Mouse (Mus musculus) lung, embryonic 15.5 days (tissue): ENCODE measurements around the gene Mgmt. TPM values are rescaled to one million over a fixed set of nuclear protein-coding genes. Genes with fewer than 3 reads are reported as not detected.

Experiments used
- ATAC-seq: fragments of 200-750 bp; cut with Nextera tagmentation; 2 replicates; pipeline ENCODE4 v1.8.0; 2017; ENCODE audit warnings: moderate number of reproducible peaks, borderline replicate concordance; ENCODE audit not compliant: low FRiP score, low TSS enrichment; ENCODE audit errors: extremely low read depth
- H3K27ac ChIP-seq: fragments of 300-500 bp; sonication (generic); 2 replicates; pipeline ENCODE4 v1.5.1; 2015; ENCODE audit warnings: moderate library complexity, mild to moderate bottlenecking, inconsistent platforms
- H3K27me3 ChIP-seq: fragments of 300-500 bp; sonication (generic); 2 replicates; pipeline ENCODE4 v1.6.1; 2015; ENCODE audit warnings: inconsistent platforms
- H3K36me3 ChIP-seq: fragments of 300-500 bp; sonication (generic); 2 replicates; pipeline ENCODE4 v1.6.1; 2015; ENCODE audit warnings: inconsistent platforms
- H3K4me1 ChIP-seq: fragments of 300-500 bp; sonication (generic); 2 replicates; pipeline ENCODE4 v1.6.1; 2015; ENCODE audit warnings: inconsistent platforms
- H3K4me2 ChIP-seq: fragments of 300-500 bp; sonication (generic); 2 replicates; pipeline ENCODE4 v1.6.1; 2015; ENCODE audit warnings: inconsistent platforms, mild to moderate bottlenecking, moderate library complexity
- H3K4me3 ChIP-seq: fragments of 300-500 bp; sonication (generic); 2 replicates; pipeline ENCODE4 v1.5.1; 2015; ENCODE audit warnings: mild to moderate bottlenecking, inconsistent platforms
- H3K9ac ChIP-seq: fragments of 300-500 bp; sonication (generic); 2 replicates; pipeline ENCODE4 v1.6.1; 2015; ENCODE audit warnings: inconsistent platforms
- H3K9me3 ChIP-seq: fragments of 300-500 bp; sonication (generic); 2 replicates; pipeline ENCODE4 v1.6.1; 2016; ENCODE audit warnings: inconsistent platforms
- WGBS: fragments of 180-500 bp; shearing (Covaris S2); methylation state at CpG from one replicate; pipeline ENCODE4 v1.1.7; 2015; 5-methylcytosine and 5-hydroxymethylcytosine counted together
- polyA plus RNA-seq: library from polyadenylated mRNA; unstranded; fragments of >200 nt; fragmentation: Nextera tagmentation; extraction: Ambion mirVana; gene quantifications from 2 replicates; pipeline ENCODE4 v1.2.1, GENCODE M21; 2015

Mgmt gene
- polyA plus RNA-seq, 1 experiment from 2014 or later, result 5.5 TPM

DNA sequence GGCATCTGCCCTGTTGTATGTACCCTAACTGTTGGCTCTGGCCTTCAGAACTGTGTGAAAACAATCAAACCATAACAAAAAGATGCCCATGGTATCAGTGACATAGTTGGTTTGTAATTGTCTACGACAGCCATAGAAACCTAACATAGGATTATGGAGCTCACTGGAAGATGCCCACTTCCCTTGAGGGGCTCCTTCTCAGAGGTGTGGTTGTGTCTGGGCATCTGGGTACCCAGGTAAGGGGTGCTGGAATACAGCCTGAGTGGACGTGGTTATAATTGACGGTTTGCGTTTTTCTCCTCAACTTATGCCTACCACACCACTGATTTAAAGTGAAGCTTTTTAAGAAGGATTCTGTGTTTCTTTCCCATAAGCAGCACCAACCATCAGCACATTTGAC, 28.5 kb upstream of the Mgmt start:
- no peak overlapping the region for H3K4me3 ChIP-seq
- ATAC-seq, result no peak
- 91% methylated on average over 4 of the region's 4 CpGs for WGBS

DNA sequence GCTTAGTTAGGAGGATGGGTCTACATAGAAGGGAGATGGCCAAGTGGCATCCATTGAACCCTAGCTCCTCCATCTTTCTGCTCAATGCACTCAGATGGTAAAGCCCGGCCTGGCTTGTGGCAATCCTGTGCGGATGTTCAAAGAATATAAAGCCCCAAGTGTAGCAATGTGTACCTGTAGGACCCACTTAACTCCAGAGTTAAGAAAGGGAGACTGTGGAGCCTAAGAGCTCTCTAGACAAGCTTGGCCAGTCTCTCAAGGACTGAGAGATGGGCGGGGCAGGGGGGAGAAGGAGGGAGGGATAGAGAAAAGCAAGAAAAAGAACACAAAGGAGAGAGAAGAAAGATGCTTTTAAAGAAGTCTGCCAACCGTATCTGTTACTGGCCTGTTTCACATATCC, 27.9 kb upstream of the Mgmt start:
- H3K9me3 ChIP-seq, result no peaks in the 10 kb centered on the region
- H3K9ac ChIP-seq, result no peak overlapping the region
- WGBS, result 48% methylated on average over 4 of the region's 4 CpGs
- peaks cover 4% of the 10 kb centered on the region for H3K27me3 ChIP-seq
- no peak overlapping the region for H3K4me3 ChIP-seq
- peak overlapping the region; percentile 27; the same call in 1 of the 2 replicates for H3K27ac ChIP-seq
- H3K4me1 ChIP-seq, result peaks cover 24% of the 10 kb centered on the region
- H3K36me3 ChIP-seq, result no peaks in the 10 kb centered on the region
- H3K4me2 ChIP-seq, result no peak overlapping the region
- ATAC-seq, result peak; percentile 64

More for the DNA sequence above, 28.5 kb upstream of the Mgmt start:
- H3K36me3 ChIP-seq, result no peaks in the 10 kb centered on the region
- H3K9ac ChIP-seq, result no peak overlapping the region
- no peaks in the 10 kb centered on the region; the same call in 1 of the 2 replicates for H3K27me3 ChIP-seq
- H3K27ac ChIP-seq, result peak overlapping the region; percentile 70
- H3K4me1 ChIP-seq, result peaks cover 24% of the 10 kb centered on the region
- no peaks in the 10 kb centered on the region for H3K9me3 ChIP-seq
- no peak overlapping the region for H3K4me2 ChIP-seq

DNA sequence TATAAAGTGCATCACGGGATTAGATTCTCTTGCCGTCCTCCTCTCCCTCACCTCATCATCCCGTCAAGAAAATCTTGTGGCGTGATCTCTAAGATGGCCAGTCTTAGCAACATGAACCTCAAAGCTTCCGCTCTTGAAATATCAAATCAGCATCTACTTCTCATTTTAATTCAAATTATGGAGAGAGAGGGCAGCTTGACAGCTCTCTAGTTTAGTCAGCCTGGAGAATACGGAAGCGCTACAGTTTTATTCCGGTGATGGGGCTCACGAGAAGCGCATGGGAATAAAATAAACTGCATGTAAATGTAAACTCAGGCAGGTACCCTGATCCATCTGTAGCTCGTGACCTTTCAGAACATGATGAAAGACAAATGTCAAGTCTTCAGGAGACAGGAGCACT, 22.9 kb upstream of the Mgmt start:
- no peak for ATAC-seq
- no peak overlapping the region for H3K27ac ChIP-seq
- 0 out of 2 replicates have a peak, but pooled peaks cover 5% of the 10 kb centered on the region for H3K4me1 ChIP-seq
- WGBS, result 55% methylated on average over 11 of the region's 11 CpGs
- peaks cover 13% of the 10 kb centered on the region for H3K27me3 ChIP-seq
- H3K9me3 ChIP-seq, result no peaks in the 10 kb centered on the region
- no peaks in the 10 kb centered on the region for H3K36me3 ChIP-seq
- no peak overlapping the region for H3K9ac ChIP-seq
- H3K4me2 ChIP-seq, result no peak overlapping the region
- no peak overlapping the region for H3K4me3 ChIP-seq

DNA sequence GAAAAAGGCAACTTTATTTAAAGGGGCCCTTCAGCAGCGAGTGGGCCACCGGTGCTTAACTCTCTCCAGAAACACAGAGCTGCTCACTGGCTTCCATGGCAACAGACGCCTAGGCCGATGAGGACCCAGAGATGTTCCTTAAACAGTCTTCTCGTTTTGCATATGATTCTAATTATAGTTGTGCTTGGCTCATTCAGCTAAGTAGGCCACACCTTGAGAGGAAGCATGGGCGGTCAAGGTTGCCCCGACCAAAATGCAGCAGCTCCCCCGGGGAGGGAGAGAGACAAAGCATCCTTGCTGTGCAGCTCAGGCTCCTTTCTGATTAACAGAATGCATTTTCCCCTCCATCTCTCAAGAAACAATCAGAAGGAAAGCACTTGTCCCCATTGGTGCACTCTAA, 22.4 kb upstream of the Mgmt start:
- no peaks in the 10 kb centered on the region for H3K9me3 ChIP-seq
- H3K4me1 ChIP-seq, result 0 out of 2 replicates have a peak, but pooled peaks cover 5% of the 10 kb centered on the region
- no peak overlapping the region for H3K9ac ChIP-seq
- H3K27ac ChIP-seq, result no peak overlapping the region
- WGBS, result 24% methylated on average over 8 of the region's 8 CpGs
- no peak overlapping the region for H3K4me2 ChIP-seq
- no peak for ATAC-seq
- no peaks in the 10 kb centered on the region for H3K36me3 ChIP-seq
- peaks cover 13% of the 10 kb centered on the region for H3K27me3 ChIP-seq
- H3K4me3 ChIP-seq, result no peak overlapping the region

DNA sequence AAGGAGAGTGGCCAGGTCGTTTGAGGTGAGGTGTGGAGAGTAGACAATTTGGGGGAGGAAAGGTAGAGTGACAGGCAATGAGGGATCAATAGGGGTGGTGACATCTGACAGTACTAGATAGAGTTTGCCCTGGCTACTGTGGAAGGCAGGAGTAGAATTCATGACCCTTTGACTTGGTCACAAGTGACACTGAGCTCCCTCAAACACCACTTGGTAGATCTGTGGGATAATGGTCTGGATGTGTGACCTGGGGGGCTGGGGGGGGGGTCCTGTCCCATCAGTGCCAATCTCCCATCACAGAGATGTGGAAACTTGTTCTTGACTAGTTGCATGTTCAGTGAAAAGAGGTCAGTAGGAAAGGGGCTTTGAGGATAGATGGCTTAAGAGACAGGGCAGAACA, 20.0 kb upstream of the Mgmt start:
- Histone ChIP-seq H3K27ac (no peak overlapping the region), H3K27me3 (peaks cover 13% of the 10 kb centered on the region), H3K4me1 (peaks cover 8% of the 10 kb centered on the region; the same call in 1 of the 2 replicates), H3K4me3 (no peak overlapping the region), H3K36me3 (no peaks in the 10 kb centered on the region), H3K9me3 (no peaks in the 10 kb centered on the region), H3K9ac (no peak overlapping the region), H3K4me2 (no peak overlapping the region)
- 9% methylated on average over 1 of the region's 1 CpGs for WGBS
- ATAC-seq, result no peak

DNA sequence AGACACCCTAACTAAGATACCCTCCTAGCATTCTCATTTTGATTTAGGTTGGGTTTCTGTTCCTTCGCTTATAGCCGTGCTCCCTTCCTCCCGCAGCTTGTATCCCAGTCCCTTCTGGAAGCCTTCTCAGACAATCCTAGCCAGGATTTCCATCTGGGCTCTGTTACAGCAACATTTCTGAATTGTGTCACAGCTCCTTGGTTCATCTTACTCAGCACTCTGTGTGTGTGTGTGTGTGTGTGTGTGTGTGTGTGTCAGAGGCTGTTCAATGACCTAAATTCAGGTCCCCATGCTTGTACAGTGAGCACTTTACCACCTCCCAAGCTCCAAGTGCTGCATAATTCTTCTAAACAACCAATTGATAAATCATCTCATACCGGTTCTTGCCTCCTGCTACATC, 14.0 kb upstream of the Mgmt start:
- 71% methylated on average over 4 of the region's 4 CpGs for WGBS
- Histone ChIP-seq H3K4me2 (no peak overlapping the region), H3K9ac (no peak overlapping the region), H3K27ac (no peak overlapping the region), H3K27me3 (no peaks in the 10 kb centered on the region), H3K9me3 (no peaks in the 10 kb centered on the region), H3K4me1 (peaks cover 3% of the 10 kb centered on the region; the same call in 1 of the 2 replicates), H3K36me3 (no peaks in the 10 kb centered on the region), H3K4me3 (no peak overlapping the region)
- ATAC-seq, result no peak

DNA sequence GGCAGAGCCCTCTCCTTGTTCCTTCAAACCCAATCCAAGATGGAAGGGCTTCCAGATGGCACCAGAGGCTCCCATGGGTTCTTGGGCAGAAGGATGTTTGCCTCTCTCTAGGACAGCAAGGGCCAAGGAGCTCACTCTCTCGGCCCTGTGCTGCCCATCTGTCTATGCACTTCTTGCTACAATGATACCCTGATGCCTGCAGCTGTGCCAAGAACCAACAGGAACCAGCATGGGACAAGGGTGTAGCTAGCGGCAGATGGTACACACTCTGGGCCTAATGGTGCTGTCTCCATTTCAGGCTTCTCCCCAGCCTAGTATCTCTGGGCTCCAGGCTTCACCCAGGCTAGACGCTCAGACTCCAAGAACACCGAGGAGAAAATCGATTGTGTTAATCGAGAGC, 6.3 kb upstream of the Mgmt start:
- Histone ChIP-seq H3K4me3 (no peak overlapping the region), H3K27ac (no peak overlapping the region), H3K27me3 (no peaks in the 10 kb centered on the region), H3K9me3 (no peaks in the 10 kb centered on the region), H3K9ac (no peak overlapping the region), H3K36me3 (no peaks in the 10 kb centered on the region), H3K4me2 (no peak overlapping the region), H3K4me1 (0 out of 2 replicates have a peak, but pooled peaks cover 5% of the 10 kb centered on the region)
- no peak for ATAC-seq
- 76% methylated on average over 6 of the region's 6 CpGs for WGBS

DNA sequence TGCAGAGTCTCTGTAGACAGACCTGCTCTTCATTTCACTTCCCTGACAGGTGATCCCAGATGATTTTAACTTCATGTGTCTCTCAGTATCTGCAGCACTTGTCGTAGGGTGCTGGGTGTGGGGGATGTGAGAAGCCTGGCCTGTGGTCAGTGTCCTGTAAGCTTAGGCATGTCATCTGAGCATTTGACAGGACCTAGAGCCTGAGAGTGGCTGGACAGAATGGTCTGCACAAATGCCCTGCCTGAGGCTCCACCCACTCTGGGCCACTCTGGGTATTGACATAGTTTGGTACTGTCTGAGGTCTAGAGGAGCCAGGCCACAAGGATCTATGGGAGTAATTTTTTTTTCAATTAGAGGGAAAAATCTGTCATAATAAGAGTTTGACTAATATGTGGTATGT, 942 bp downstream of the Mgmt start:
- Histone ChIP-seq H3K4me3 (no peak overlapping the region), H3K36me3 (no peaks in the 10 kb centered on the region), H3K4me2 (0 out of 2 replicates have a peak overlapping the region, but pooled peaks have one; percentile 66), H3K27me3 (no peaks in the 10 kb centered on the region), H3K9ac (no peak overlapping the region), H3K27ac (no peak overlapping the region), H3K4me1 (peaks cover 18% of the 10 kb centered on the region), H3K9me3 (no peaks in the 10 kb centered on the region)
- ATAC-seq, result no peak
- WGBS, result 91% methylated on average over 1 of the region's 1 CpGs

DNA sequence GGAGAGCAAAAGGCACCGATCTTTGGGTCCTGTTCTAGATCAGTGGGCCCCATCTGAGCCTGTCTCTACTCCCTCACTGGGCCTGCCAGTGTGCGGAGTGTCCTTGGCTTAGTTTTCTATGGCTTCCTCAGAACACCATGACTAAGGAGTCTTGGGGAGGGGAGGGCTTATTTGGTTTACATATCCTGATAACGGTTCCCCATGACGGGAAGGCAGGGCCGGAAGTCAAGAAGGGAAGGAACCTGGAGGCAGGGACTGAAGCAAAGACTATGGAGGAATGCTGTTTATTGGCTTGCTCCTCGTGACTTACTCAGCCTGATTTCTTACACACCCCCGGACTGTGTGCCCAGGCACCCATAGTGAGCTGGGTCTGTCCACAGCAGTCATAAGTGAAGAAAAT, 1.4 kb downstream of the Mgmt start:
- H3K9me3 ChIP-seq, result no peaks in the 10 kb centered on the region
- no peak overlapping the region for H3K9ac ChIP-seq
- H3K36me3 ChIP-seq, result no peaks in the 10 kb centered on the region
- H3K4me2 ChIP-seq, result no peak overlapping the region
- peaks cover 18% of the 10 kb centered on the region for H3K4me1 ChIP-seq
- H3K27ac ChIP-seq, result no peak overlapping the region
- no peak for ATAC-seq
- no peaks in the 10 kb centered on the region for H3K27me3 ChIP-seq
- WGBS, result 73% methylated on average over 7 of the region's 7 CpGs
- no peak overlapping the region for H3K4me3 ChIP-seq

DNA sequence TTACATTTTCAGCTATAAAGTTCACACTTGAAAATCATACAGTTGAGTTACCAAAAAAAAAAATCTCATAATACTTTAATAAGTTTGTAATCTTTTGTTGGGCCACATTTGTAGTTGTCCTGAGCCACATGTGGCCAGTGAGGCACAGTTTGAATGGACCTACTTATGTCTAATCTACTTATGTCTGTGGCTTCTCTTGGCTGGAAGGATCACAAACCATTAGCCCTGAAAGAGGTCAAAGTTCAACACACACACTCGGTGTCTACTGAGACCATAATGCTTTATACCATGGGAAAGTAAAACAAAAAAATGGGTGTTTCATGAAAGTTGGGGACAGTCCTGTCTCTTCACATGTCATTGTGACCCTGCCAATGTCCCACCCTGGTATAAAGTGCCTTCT, 3.1 kb downstream of the Mgmt start:
- Histone ChIP-seq H3K4me2 (no peak overlapping the region), H3K9me3 (no peaks in the 10 kb centered on the region), H3K9ac (no peak overlapping the region), H3K27ac (no peak overlapping the region), H3K27me3 (no peaks in the 10 kb centered on the region), H3K4me3 (no peak overlapping the region), H3K4me1 (peaks cover 18% of the 10 kb centered on the region), H3K36me3 (no peaks in the 10 kb centered on the region)
- no peak for ATAC-seq
- 29% methylated on average over 1 of the region's 1 CpGs for WGBS

DNA sequence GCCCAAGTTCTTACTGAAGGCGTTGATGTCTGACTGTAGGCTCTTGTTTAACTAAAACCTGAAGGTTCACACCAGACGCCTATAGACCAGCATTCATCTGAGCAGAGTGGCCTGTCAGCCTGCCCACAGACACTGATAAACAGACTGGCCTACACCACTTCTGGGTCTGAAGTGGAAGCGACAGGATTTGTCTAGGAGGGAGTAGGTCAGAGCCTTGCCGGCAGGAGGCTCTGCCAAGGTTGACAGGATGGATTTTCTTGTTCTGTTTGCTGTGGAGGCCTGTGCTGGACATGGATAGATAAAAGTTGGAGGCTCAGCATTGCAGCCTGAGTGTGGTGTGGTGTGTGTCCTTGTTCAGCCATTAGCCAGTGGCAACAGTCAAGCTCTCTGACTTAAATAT, 3.6 kb downstream of the Mgmt start:
- H3K4me1 ChIP-seq, result peaks cover 18% of the 10 kb centered on the region
- no peak overlapping the region for H3K9ac ChIP-seq
- WGBS, result 32% methylated on average over 4 of the region's 4 CpGs
- H3K4me3 ChIP-seq, result no peak overlapping the region
- H3K27me3 ChIP-seq, result no peaks in the 10 kb centered on the region
- H3K9me3 ChIP-seq, result no peaks in the 10 kb centered on the region
- ATAC-seq, result no peak
- H3K36me3 ChIP-seq, result no peaks in the 10 kb centered on the region
- H3K27ac ChIP-seq, result no peak overlapping the region
- no peak overlapping the region for H3K4me2 ChIP-seq

DNA sequence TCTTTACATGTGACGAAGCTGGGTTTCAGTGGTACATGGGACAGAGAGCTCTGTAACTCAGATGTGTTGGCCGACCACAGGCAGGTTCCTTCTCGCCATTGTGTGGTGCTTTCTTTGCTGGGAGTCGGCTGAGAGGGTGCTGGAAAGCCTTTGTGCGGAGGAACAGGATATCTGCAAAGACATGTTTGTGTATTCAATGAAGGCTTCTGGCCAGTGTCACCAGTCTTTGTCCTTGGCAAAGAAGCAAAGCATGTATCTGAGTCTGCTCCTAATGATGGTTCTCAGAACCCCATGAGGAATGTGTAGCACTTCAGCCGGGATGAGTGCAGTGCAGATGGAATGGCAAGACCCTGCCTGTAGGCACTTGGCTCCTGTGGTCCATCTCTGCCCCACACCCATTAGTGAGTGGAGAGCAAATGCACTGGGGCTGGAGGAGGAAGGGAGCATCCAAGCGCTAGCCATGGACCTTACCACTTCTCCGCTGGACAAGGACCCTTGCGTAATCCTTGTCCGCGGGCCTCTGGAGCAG, 14.3 kb downstream of the Mgmt start:
- ATAC-seq, result no peak
- Histone ChIP-seq H3K9me3 (no peaks in the 10 kb centered on the region), H3K9ac (no peak overlapping the region), H3K4me3 (no peak overlapping the region), H3K4me1 (no peaks in the 10 kb centered on the region), H3K36me3 (no peaks in the 10 kb centered on the region), H3K4me2 (no peak overlapping the region), H3K27me3 (no peaks in the 10 kb centered on the region), H3K27ac (no peak overlapping the region)
- WGBS, result 88% methylated on average over 11 of the region's 11 CpGs

DNA sequence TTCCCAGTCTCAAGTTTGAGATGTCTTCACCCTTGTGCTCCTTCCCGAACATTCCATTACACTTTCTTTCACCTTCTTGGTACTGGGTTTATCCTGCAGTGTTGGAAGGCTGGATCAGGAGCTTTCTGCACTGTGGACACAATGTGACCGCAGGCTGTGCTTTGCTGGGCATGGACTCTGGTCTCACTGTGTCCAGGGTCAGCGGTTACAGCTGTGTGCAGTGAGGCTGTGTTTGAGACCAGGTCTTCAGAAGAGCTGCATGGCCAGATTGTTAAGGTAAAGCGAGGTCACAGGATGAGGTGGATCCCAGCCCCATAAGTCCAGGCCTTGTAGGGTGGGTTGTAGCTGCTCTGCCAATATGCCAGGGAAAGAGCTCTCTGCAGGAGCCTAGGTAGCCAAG, 18.5 kb downstream of the Mgmt start:
- no peak overlapping the region for H3K27ac ChIP-seq
- no peaks in the 10 kb centered on the region for H3K9me3 ChIP-seq
- no peak overlapping the region for H3K4me3 ChIP-seq
- H3K4me2 ChIP-seq, result no peak overlapping the region
- H3K36me3 ChIP-seq, result no peaks in the 10 kb centered on the region
- no peaks in the 10 kb centered on the region for H3K4me1 ChIP-seq
- H3K27me3 ChIP-seq, result no peaks in the 10 kb centered on the region
- WGBS, result 88% methylated on average over 4 of the region's 4 CpGs
- H3K9ac ChIP-seq, result no peak overlapping the region
- no peak for ATAC-seq
